Mouse (Mus musculus) midbrain, embryonic 16.5 days (tissue): Measurements from ENCODE around the gene Clk2. TPM values are rescaled to one million over a fixed set of nuclear protein-coding genes. Genes with fewer than 3 reads are reported as not detected.

Source experiments
- polyA plus RNA-seq: library from polyadenylated mRNA; unstranded; fragments of >200 nt; fragmentation: Nextera tagmentation; extraction: Ambion mirVana; gene quantifications from 2 replicates; pipeline ENCODE4 v1.2.1, GENCODE M21; 2015

Gene Clk2
- polyA plus RNA-seq, 1 experiment from 2014 or later, result 15.9 TPM

Other genes with a start within 250 kb of the Clk2 start
- gene Ash1l, start 214.2 kb upstream of the Clk2 start, polyA plus RNA-seq, result 19.0 and 21.9 TPM in 2 replicates
- gene Dap3, start 213.6 kb upstream of the Clk2 start, polyA plus RNA-seq, result 120 and 123 TPM in 2 replicates
- gene Rusc1, start 71.5 kb upstream of the Clk2 start, polyA plus RNA-seq, result 101 and 103 TPM in 2 replicates
- 0.14 TPM in 1 of 2 replicates, not detected in the other for gene Gm43738, start 63.7 kb upstream of the Clk2 start, polyA plus RNA-seq
- gene Fdps, start 62.8 kb upstream of the Clk2 start, polyA plus RNA-seq, result 512 and 577 TPM in 2 replicates
- gene Pklr, start 28.7 kb upstream of the Clk2 start, polyA plus RNA-seq, result 0.30 TPM in 1 of 2 replicates, not detected in the other
- gene Hcn3, start 4.6 kb upstream of the Clk2 start, polyA plus RNA-seq, result 59.1 and 65.9 TPM in 2 replicates
- gene Scamp3, start 12.7 kb downstream of the Clk2 start, polyA plus RNA-seq, result 145 and 152 TPM in 2 replicates
- 31.8 and 33.6 TPM in 2 replicates for gene Fam189b, start 18.3 kb downstream of the Clk2 start, polyA plus RNA-seq
- 46.4 and 49.0 TPM in 2 replicates for gene Gba, start 38.1 kb downstream of the Clk2 start, polyA plus RNA-seq
- gene Thbs3, start 50.4 kb downstream of the Clk2 start, polyA plus RNA-seq, result 52.2 and 53.6 TPM in 2 replicates
- gene Mtx1, start 62.3 kb downstream of the Clk2 start, polyA plus RNA-seq, result 145 and 150 TPM in 2 replicates
- 0.57 and 1.5 TPM in 2 replicates for gene Muc1, start 64.3 kb downstream of the Clk2 start, polyA plus RNA-seq
- gene Krtcap2, start 81.2 kb downstream of the Clk2 start, polyA plus RNA-seq, result 195 TPM in 2 replicates
- 90.3 and 91.2 TPM in 2 replicates for gene Trim46, start 81.5 kb downstream of the Clk2 start, polyA plus RNA-seq
- gene Dpm3, start 94.6 kb downstream of the Clk2 start, polyA plus RNA-seq, result 60.4 and 64.5 TPM in 2 replicates
- gene Slc50a1, start 105.8 kb downstream of the Clk2 start, polyA plus RNA-seq, result 40.2 and 41.3 TPM in 2 replicates
- 6.8 and 7.4 TPM in 2 replicates for gene Efna1, start 116.3 kb downstream of the Clk2 start, polyA plus RNA-seq
- 40.5 and 59.0 TPM in 2 replicates for gene Efna3, start 158.2 kb downstream of the Clk2 start, polyA plus RNA-seq
- gene Efna4, start 173.2 kb downstream of the Clk2 start, polyA plus RNA-seq, result 3.7 and 4.2 TPM in 2 replicates
- gene Adam15, start 185.2 kb downstream of the Clk2 start, polyA plus RNA-seq, result 60.6 and 78.2 TPM in 2 replicates
- gene Dcst2, start 197.2 kb downstream of the Clk2 start, polyA plus RNA-seq, result 0.09 and 0.25 TPM in 2 replicates
- gene Dcst1, start 200.5 kb downstream of the Clk2 start, polyA plus RNA-seq, result 0.96 and 0.98 TPM in 2 replicates
- gene Zbtb7b, start 230.0 kb downstream of the Clk2 start, polyA plus RNA-seq, result 0.49 and 0.61 TPM in 2 replicates
- gene Lenep, start 238.0 kb downstream of the Clk2 start, polyA plus RNA-seq, result 1.4 TPM in 1 of 2 replicates, not detected in the other
- gene Flad1, start 247.1 kb downstream of the Clk2 start, polyA plus RNA-seq, result 35.4 and 39.1 TPM in 2 replicates